Mouse (Mus musculus) hematopoietic stem cell, adult 5-6 weeks (primary cell): ENCODE results near the gene Amh. TPM values are rescaled to one million over a fixed set of nuclear protein-coding genes. Genes with fewer than 3 reads are reported as not detected.

Experiments used
- ATAC-seq, 2 experiments: fragments of 125-278 bp in 1 of 2; replicated peaks in 1 of 2; 2 replicates each; pipeline ENCODE4 v1.8.0; 2016 to 2017; ENCODE audit warnings: inconsistent platforms in 2 of 2, mild to moderate bottlenecking in 2 of 2, moderate number of reproducible peaks in 2 of 2, low read depth in 1 of 2, moderate TSS enrichment in 1 of 2; ENCODE audit not compliant: low FRiP score in 2 of 2, poor library complexity in 2 of 2, severe bottlenecking in 2 of 2, insufficient read depth in 1 of 2, low TSS enrichment in 1 of 2
- total RNA-seq: library from RNA; stranded (forward); fragments of 172-1452, 232-1000 nt; gene quantifications from 2 replicates; pipeline ENCODE4 v1.2.3, GENCODE M21; 2017

Amh gene
- total RNA-seq, 1 experiment from 2014 or later: 0.15 TPM

DNA sequence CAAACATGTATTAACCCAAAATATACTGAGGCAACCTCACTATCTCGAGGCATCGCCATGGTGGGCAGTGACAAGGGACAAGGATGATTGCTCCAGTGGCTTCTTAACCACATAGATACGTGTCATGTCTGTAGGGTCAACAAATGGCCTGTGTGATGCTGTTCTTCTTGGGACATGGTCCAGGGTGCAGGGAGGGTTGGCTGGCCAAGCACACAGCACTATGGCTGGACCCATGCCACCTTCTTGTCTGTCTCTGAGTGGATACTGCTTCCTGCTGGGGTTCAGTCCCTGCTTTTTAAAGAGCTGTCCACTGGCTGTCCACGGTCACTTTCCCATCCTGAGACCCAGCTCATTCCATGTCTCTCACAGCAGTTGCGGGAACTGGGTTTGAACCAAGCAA, 27.9 kb upstream of the Amh start:
- ATAC-seq: no peak

DNA sequence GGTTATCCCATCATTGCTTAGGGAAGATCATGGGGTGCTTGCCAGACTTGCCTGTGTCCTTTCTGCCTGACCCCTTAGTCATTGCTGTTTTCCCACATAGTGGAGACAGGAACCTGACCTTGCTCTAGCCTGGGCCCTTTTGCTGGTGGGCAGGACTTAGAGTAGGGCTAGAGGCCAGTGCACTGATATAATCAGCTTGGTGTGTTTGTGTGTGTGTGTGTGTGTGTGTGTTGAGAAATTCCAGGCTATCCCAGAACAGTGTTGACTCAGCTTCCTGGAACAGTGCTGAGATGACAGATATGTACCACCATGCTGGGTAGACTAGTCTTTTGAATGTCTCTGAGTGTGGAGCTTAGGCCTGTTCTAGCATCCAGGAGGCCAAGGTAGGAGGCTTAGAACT, 25.5 kb upstream of the Amh start:
- ATAC-seq: no peak

DNA sequence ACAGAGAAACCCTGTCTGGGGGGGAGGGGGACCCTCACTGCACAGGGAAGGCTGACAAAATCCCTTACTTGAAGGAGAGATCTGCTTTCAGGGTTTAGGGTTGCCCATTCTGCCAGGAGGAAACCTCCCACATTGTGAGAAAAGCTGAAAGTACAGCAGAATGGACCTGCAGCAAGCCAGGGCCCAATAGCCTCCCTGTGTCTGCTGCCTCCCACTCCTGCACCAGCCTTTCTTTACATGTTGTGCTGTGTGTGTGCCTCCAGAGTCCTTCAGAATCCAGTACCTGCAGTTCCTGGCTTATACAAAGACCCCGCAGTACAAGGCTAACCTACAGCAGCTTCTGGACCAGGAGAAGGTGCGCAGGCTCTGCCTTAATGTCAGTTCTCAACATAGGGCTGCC, 20.7 kb upstream of the Amh start:
- no peak for ATAC-seq

DNA sequence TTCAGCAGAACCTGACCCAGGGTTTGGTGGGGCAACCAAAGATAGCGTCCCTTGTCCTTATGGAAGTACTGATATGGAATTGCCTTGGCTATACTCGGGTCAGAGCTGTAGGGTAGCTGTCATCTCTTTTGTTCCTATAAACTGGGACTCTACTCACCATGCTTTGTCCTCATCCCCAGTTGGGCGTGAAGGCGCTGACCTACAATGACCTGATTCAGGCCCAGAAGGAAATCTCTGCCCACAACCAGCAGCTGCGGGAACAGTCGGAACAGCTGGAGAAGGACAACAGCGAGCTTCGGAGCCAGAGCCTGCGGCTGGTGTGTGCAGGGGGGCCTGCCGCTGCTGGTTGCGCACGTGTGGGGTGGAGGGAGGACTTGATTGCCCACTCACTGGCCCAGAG, 20.2 kb upstream of the Amh start:
- no peak for ATAC-seq

DNA sequence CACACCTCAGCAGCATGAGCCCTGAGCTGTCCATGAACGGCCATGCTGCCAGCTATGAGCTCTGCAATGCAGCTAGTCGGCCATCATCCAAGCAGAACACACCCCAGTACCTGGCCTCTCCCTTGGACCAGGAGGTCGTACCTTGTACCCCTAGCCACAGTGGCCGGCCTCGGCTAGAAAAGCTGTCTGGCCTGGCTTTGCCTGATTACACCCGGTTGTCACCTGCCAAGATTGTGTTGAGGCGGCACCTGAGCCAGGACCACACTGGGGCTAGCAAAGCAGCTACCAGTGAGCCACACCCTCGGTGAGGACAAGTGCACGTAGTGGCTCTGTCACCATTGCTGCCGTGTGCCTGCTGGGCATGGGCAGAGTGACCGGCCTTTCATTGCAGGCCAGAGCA, 19.1 kb upstream of the Amh start:
- no peak for ATAC-seq

DNA sequence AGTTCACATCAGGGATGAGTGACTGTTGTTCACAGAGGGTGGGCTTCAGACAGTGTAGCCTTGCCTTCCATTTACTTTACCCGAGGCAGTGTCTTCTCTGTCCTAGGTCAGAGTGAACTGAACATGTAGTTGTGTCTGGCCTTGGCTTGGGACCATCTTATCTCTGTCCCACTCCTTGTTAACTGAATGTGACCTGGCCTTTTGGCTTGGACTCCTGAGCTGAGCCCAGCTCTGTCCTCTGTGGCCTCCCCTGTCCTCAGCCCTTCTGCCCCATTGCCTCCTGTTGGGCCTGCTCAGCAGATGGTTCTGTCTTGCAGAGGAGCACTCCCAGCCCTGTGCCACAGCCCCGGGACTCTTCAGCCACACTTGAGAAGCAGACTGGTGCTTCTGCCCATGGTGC, 17.5 kb upstream of the Amh start:
- no peak for ATAC-seq

DNA sequence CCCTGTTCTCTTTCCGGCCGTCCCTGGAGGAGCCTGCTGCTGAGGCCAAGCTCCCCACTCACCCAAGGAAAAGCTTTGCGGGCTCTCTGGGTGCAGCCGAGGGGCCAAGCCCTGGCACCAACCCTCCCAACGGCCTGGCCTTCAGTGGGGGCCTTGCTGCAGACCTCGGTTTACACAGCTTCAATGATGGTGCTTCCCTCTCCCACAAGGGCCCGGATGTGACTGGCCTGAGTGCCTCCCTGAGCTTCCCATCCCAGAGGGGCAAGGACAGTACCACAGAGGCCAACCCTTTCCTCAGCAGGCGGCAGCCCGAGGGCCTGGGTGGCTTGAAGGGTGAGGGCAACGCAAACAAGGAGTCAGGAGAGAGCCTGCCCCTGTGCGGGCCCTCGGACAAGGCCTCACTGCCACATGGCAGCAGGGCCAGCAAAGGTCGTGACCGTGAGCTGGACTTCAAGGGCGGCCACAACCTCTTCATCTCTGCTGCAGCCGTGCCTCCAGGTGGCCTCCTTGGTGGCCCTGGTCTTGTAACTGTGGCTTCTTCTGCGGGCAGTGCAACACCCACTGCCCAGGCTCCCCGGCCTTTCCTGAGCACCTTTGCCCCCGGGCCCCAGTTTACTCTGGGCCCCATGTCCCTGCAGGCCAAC, 14.2 kb upstream of the Amh start:
- ATAC-seq: no peak

DNA sequence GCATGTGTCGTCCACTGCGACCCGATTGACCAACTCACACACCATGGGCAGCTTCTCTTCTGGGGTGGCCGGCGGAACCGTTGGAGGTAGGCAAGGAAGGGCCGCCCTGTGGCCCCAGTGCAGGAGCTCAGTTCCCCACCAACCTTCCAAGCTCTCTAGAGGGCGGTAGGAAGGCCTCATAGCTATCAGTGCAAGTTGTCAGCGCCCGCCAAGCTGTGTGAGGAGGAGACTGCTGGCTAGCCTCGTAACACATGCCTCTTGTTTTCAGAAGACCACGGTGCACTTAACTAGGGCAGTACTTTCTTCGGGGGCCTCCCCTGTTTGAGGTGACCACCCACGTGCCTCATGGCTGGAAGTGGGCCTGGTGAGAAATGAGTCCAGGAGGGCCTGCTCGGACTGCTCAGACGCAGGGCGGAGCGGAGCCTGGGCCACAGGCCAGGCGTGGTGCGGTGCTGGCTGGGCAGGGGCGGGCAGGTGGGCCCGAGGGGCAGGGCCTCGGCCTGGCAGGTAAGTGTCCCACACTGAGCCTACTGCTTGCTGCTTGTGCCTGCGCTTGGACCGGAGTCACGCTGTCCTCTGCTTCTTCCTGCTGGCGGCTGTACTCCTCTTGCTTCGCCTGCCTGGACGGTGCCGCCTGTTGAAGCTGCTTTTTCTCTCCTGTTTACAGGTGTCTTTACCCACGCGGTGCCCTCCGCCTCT, 13.4 kb upstream of the Amh start:
- ATAC-seq: no peak

DNA sequence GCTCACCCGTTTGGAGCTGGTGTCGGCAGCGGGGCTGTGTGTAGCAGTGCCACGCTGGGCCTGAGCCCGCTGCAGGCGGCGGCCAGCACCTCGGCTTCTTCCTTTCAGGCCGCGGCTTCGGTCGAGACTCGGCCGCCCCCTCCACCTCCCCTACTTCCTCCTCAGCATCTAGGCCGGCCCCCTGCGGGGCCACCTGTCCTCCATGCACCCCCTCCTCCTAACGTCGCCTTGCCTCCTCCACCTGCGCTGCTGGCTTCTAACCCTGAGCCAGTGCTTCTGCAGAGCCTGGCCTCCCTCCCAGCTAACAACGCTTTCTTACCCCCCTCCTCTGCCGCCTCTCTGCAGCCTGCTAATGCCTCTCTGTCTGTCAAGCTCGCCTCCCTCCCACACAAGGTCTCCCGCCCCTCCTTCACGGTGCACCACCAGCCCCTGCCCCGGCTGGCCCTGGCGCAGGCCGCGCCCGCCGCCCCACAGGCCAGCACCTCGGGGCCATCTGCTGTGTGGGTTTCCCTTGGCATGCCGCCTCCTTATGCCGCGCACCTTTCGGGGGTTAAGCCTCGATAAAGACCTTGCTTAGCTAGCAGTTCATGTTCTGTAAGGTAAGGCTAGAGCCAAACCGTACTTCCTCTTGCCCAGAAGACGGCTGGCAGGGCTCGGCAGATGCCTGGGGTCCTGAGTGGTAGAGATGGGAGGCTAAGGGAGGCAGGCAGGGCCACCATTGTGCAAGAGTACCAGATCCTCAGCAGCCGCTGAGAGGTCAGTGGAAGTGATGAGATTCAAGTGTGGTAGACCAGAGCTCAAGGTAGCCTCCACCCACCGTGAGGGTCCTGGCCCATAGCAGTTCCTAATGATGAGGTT, 12.6 kb upstream of the Amh start:
- ATAC-seq: peak; percentile 55 to 56

DNA sequence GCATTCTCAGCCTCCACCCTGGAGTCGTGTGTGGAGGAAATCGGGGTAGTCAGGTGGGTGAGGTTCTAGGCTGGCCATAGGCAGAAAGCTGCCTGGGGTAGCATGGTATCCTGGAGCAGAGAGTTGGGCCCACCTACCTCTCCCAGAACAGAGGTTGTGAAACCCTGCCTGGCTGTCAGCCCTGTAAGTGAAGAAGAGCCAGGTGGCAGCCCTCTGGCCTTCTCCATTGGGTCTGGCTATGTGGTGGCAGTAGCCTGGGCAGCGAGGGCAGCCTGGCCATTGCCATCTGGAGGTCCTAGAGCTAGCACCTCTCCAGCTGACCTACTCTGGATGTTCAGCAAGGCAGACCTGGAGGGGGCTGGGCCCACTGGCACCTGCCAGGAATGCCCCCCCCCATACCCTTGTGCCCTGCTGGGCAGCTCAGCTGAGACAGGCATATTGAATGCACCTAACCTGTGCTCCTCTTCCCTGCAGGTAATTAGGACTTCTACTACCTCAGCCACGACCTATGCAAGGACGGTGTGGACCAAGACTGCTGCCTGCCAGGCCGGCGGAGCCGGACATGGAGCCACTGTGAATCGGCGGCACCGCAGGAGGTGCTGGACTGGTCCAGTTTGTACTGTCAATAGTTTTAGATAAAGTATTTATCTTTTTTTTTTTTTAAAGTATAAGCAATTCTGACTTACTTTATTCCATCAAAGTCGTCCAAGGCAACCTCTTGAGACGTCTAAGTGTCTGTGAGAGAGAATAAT, 11.8 kb upstream of the Amh start:
- ATAC-seq: 0 out of 4 replicates have a peak, but pooled peaks of 1 of the 2 experiments have one; percentile 4

DNA sequence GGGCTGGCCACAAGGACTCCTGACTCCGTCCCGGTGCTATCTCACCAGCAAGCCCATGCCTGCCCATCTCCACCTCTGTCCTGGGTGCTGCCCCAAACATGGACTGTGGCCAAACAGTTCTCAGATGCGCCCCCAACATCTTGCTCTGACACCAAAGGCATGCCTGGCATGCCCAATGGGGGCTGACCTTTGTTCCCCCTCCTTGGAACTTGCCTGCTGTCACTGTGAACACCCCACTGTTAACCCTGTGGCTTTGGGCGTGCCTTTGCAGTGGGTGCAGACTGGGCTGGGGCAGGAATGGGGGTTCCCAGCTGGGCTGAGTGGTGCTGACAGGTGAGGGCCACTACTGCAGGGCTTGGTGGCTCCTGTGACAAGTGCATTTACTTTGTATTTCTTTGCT, 11.2 kb upstream of the Amh start:
- ATAC-seq: no peak

DNA sequence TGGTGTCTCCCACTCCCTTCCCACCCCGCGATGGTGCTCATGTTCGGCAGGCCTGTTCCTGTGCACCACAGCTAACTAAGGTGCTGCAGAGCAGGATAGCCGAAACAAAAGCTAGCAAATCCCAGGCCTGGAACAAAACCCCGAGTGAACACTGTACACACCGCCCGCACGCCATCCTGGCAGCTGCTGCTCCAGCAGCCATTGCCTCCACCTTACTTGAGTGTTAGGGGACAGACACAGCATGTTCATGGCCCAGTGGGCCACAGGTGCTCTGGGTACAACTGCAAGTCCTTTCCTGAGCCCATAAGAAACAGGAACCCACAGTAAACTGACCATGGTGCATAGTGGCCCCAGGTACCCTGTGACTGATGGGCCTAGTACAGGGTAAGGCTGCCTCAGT, 10.3 kb upstream of the Amh start:
- no peak for ATAC-seq

DNA sequence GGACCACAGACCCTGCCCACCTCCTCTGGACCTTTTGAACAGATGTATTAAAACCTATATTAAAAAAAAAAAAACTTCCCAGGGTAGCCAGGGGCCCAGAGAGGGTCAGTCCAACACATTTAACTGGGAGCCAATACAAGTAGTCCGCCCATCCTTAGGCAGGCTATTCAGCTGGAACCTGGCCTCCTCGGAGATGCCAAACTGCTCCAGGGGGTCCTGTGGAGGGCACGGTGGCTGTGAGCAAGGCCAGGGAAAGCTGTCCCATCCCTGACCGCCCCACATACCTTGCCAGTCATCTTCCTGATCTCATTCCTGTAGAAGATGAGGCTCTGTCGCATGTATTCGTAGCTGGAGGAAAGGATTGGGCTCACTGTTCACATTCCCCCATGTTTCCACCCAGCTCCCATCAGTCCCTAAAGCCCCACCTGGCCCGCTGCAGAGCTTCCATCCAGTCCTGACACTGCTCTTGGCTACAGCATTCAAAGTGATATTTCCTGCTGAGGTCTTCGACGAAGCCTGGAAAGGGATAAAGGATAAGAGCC, 8.7 kb upstream of the Amh start:
- ATAC-seq: no peak

DNA sequence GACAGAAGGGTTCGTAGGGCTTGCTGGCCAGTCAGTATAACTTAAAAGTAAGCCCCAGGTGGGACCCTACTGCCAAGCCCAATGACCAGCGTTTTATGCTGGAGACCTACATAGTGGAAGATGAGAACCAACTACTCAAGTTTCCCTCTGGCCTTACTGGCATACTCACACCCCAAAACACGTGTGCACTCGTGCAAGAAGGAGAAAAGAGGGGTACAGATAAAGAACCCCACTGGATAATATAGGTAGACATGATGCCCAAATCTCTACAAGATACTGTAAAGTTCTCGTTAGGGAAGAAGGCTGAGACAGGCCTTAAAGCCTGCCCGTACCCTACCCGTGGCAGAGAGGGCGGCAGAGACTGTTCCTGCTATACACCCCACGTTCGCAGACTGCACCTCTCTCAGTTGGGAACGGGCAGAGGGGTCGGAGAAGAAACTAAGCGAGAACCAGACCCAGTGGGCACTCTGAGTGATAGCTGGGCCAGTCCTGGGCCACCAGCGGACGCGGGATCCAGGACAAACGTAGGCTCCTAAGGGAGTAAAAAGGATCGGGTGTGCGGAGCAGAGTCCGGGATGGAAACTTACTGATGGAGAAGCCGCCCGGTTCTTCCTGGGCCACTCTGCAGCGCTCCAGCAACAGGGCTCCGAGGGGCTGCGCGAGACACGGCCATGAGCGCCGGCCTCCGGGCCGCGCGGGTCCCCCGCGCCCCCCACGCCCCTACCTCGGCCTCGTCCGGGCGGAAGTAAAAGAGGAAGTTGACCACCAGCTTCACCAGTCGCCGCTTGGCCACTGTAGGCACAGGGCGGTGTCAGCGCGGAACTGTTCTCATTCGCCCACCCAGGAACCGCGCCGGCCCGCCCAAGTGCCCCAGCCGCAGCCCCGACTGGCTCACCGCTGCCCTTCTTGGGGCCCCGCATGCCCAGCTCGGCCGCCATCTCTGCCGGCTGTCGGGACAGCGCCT, 7.6 kb upstream of the Amh start:
- ATAC-seq: peak; percentile 5 to 37; a peak in 2 of 4 replicates

DNA sequence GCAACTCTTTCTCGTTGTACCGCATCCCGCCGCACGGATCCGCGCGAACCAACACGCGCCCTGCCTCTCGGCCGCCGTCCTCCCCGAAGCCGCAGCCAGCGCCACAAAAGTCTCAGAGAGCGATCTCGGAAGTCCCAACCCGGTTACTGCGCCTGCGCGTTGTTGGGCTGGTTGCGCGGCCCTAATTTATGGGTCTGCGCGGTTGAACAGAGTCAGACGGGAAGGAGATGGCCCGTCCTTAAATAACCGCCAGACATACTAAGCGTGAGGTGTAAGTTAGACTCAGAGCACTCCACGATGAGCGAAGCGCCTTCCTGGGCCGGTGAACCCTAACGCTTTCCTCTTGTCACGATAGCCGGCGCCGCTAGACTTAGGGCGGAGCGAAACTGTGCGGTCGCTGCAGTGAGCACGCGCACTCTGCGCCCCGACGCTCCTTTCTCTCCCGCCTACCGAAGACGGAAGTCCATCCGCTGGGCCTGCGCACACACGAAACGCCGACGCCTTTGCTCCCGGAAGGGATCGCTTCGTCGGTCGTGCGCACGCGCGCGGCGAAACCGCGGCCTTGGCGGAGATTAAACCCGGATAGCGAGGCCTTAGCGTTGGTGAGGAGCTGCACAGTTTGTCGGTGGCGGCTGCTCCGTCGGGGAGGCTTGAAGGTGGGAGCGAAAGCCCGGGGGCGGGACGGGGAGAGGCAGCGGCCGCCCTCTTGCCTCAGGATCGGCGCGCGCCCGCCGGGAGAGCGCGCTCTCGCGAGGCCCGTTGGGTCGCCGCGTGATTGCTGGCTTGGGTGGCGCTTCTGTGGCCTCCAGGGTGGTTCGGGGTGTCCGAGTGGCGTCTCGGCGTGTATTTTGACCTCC, 6.7 kb upstream of the Amh start, which contains the start of the genes Sf3a2 and Plekhj1:
Gene Sf3a2 (plus strand): TSS at position 49 of the 857 bp plus-strand sequence.
Gene Plekhj1 (minus strand): TSS at position 477 of the 857 bp plus-strand sequence.
- peak; percentile 84 to 90 for ATAC-seq
